Mouse (Mus musculus) erythroblast, embryonic 14.5 days (primary cell): ENCODE measurements around the gene Kdm5a.

Experiments
- GATA1 ChIP-seq: IDR thresholded peaks from 2 replicates; pipeline ENCODE4 v1.6.1; 2012; ENCODE audit warnings: low read length, inconsistent platforms, mixed read lengths
- TAL1 ChIP-seq: IDR thresholded peaks from 3 replicates; pipeline ENCODE4 v1.6.1; 2012; ENCODE audit warnings: low read length, inconsistent platforms, mixed read lengths

DNA sequence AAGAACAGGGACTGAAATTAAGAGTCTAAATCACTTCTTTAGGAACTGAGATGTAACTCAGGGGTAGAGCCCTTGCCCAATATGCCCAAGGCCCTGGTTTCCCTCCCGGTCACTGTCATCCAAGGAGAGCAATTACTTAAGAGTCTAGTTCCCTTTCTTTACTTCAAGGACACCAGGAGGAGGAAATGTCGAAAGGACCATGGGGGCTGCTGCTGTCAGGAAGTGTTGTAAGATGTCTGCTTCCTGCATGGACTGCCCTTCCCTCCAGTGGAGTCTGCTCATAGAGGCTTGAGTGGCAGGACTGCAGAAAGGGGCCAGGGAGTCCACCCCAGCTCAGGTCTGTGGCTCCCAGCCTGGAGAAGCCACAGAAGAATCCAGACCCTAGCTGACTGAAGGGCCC lies 115.4 kb downstream of the Kdm5a start:
- TF ChIP-seq GATA1 = no peak
- TF ChIP-seq TAL1 = no peak
